Mouse (Mus musculus) small intestine, adult 2 months (tissue): ENCODE measurements around the gene Abcc12. TPM values are rescaled to one million over a fixed set of nuclear protein-coding genes. Genes with fewer than 3 reads are reported as not detected.

Source experiments
- H3K27ac ChIP-seq: fragments of 200-500 bp; 2 replicates; pipeline ENCODE4 v1.5.1; 2012; ENCODE audit warnings: low read depth, low read length, control low read depth, inconsistent platforms; ENCODE audit not compliant: insufficient read depth
- H3K27me3 ChIP-seq: fragments of 200-500 bp; 2 replicates; pipeline ENCODE4 v1.6.1; 2012; ENCODE audit warnings: mild to moderate bottlenecking, moderate library complexity, low read length, inconsistent platforms; ENCODE audit not compliant: control insufficient read depth, insufficient read depth
- H3K36me3 ChIP-seq: fragments of 200-500 bp; 2 replicates; pipeline ENCODE4 v1.6.1; 2012; ENCODE audit warnings: mild to moderate bottlenecking, low read length, control low read depth, inconsistent platforms; ENCODE audit not compliant: control insufficient read depth, insufficient read depth
- H3K4me1 ChIP-seq: fragments of 200-500 bp; 2 replicates; pipeline ENCODE4 v1.6.1; 2012; ENCODE audit warnings: low read length, inconsistent platforms, mixed read lengths; ENCODE audit not compliant: control insufficient read depth, insufficient read depth, insufficient read length
- H3K4me3 ChIP-seq: fragments of 200-500 bp; 2 replicates; pipeline ENCODE4 v1.5.1; 2012; ENCODE audit warnings: low read depth, mild to moderate bottlenecking, control low read depth, inconsistent platforms, low read length, moderate library complexity
- CTCF ChIP-seq: fragments of 200-500 bp; IDR thresholded peaks from 2 replicates; pipeline ENCODE4 v1.5.1; 2012; ENCODE audit warnings: low read depth, mild to moderate bottlenecking, control low read depth, inconsistent platforms, low read length, moderate library complexity, mixed read lengths; ENCODE audit not compliant: insufficient replicate concordance, insufficient read length; ENCODE audit errors: extremely low read depth
- POLR2A ChIP-seq: fragments of 200-500 bp; IDR thresholded peaks from 2 replicates; pipeline ENCODE4 v1.6.1; 2012; ENCODE audit warnings: low read depth, mild to moderate bottlenecking, control low read depth, inconsistent platforms, low read length, moderate library complexity
- WGBS: fragments of 180-500 bp; shearing (Covaris S2); methylation state at CpG from one replicate; pipeline ENCODE4 v1.1.7; 2018; 5-methylcytosine and 5-hydroxymethylcytosine counted together
- polyA plus RNA-seq: library from polyadenylated mRNA; depleted of rRNA; stranded (reverse); fragments of >200 nt; gene quantifications from 2 replicates; pipeline ENCODE4 v1.2.3, GENCODE M21; 2012

Gene Abcc12
- polyA plus RNA-seq, 1 experiment, result 0.03 TPM

DNA sequence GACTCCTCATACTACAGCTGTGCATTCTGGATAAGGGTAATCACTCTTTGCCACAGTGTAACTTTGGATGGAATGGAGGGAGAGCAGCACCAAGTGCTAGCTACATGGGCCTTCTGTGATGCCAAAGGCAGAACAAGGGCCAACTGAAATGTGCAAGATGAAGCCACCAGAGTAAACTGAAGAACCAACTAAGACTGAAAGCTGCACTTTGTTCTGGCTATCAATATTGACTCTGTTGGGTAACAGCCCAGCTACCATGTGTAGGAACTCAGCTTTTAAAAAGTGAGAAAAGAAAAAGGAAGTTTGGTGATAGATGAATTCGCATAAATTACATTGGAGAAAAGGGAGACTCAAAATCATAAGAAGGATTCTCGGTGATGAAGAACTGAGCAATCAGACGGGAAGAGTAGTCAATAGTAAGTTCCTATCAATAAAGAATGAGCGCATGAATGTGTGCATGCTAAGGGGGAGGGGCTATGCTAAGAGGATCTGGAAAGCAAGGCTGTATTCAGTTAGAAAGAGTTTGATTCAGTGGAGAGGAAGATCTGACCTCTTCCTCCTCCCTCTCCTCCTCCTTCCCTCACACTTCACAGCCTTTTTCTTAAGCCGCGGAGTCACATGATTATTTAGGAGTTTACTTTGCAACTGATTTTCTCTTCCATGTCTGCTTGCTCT lies 34.7 kb upstream of the Abcc12 start:
- Histone ChIP-seq H3K4me1 (no peaks in the 10 kb centered on the region; the same call in 1 of the 2 replicates), H3K36me3 (no peaks in the 10 kb centered on the region), H3K4me3 (no peak overlapping the region), H3K27ac (no peak overlapping the region), H3K27me3 (no peaks in the 10 kb centered on the region)
- TF ChIP-seq CTCF, result no peak
- no peak for TF ChIP-seq POLR2A
- WGBS, result 84% methylated on average over 6 of the region's 6 CpGs

DNA sequence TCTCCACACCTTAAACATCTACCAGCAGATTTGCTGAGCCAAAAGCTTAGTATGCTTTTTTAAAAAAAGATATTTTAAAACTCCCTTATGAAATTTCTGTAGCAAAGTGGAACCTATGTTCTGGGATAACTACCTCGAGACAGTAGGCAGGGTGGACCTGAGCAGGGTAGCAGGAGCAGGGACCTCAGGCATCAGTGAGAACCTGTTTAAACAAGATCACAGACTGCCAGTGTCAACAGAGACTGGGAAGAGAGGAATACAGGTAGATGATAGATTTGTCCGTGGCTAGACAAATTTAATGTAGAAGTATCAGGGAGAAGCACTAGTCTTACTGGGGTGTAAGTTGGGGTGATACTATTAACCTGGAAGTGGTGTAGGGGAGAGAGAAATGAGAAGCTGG lies 33.3 kb upstream of the Abcc12 start:
- TF ChIP-seq POLR2A, result no peak
- no peak for TF ChIP-seq CTCF
- Histone ChIP-seq H3K4me1 (no peaks in the 10 kb centered on the region; the same call in 1 of the 2 replicates), H3K27me3 (no peaks in the 10 kb centered on the region), H3K36me3 (no peaks in the 10 kb centered on the region), H3K27ac (no peak overlapping the region), H3K4me3 (no peak overlapping the region)
- 44% methylated on average over 2 of the region's 2 CpGs for WGBS

DNA sequence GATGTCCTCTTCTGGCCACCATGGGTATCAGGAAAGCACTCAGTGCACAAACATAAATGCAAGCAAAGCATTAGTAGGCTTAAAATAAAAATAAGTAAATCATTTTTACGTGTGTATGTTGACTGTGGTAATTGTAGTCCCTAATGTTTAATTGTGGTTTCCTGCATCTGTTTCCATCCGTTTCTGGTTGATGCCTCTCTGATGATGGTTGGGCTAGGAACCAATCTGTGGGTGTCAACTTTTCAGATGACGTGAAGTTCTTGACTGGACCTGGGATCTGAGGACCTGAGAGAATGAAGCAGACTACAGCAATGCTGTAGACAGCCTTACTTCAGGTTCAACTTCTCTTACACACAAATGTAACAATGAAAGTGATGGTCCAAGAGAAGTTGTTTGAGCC lies 24.2 kb upstream of the Abcc12 start:
- WGBS, result 73% methylated on average over 3 of the region's 3 CpGs
- H3K27ac ChIP-seq, result no peak overlapping the region
- no peaks in the 10 kb centered on the region for H3K27me3 ChIP-seq
- H3K4me3 ChIP-seq, result no peak overlapping the region
- TF ChIP-seq POLR2A, result no peak
- TF ChIP-seq CTCF, result no peak
- H3K36me3 ChIP-seq, result no peaks in the 10 kb centered on the region
- peaks cover 2% of the 10 kb centered on the region; the same call in 1 of the 2 replicates for H3K4me1 ChIP-seq

DNA sequence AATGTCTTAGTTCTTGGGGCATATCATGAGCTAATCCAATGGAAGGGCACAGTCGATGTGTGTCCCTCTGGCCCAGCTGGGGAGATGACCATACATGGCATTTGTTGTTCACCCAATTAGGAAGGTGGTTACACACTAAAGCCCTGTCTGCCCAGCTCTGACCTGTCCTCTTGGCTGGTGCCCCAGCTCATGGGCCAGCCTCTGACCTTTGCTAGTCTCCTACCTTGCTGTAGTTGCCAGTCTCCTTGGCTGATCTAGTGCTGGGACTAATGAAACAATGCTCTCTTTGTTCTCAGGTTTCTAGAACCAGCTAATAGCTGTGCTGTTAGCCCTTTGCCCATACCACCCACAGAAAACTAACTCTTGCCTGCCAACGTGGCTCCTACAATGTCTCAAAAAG lies 22.7 kb upstream of the Abcc12 start:
- H3K27ac ChIP-seq, result no peak overlapping the region
- H3K27me3 ChIP-seq, result no peaks in the 10 kb centered on the region
- peaks cover 2% of the 10 kb centered on the region; the same call in 1 of the 2 replicates for H3K4me1 ChIP-seq
- no peak overlapping the region for H3K4me3 ChIP-seq
- TF ChIP-seq CTCF (no peak), POLR2A (no peak)
- H3K36me3 ChIP-seq, result no peaks in the 10 kb centered on the region
- WGBS, result 33% methylated on average over 2 of the region's 2 CpGs

DNA sequence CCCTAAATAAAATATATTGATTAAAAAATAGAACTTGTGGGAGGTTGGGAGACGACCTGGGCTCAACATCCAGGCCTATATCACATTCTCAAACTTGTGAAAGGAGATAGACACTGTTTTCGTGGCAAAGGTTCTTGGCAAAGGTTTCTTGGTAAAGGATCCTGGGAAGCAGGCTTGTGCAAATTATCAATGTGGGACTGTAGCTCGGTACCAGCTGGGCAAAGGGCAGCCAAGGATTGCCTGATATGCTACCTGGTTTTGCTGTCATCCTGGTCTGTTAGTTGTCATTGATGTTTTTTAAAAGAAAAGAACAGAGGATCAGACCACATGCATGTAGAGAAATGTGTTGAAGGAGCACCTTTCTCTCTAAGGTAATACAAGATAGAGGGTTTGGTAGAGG lies 19.8 kb upstream of the Abcc12 start:
- WGBS, result 38% methylated on average over 3 of the region's 3 CpGs
- Histone ChIP-seq H3K27ac (no peak overlapping the region), H3K27me3 (no peaks in the 10 kb centered on the region), H3K36me3 (no peaks in the 10 kb centered on the region), H3K4me1 (peaks cover 2% of the 10 kb centered on the region; the same call in 1 of the 2 replicates), H3K4me3 (no peak overlapping the region)
- TF ChIP-seq CTCF (no peak), POLR2A (no peak)

DNA sequence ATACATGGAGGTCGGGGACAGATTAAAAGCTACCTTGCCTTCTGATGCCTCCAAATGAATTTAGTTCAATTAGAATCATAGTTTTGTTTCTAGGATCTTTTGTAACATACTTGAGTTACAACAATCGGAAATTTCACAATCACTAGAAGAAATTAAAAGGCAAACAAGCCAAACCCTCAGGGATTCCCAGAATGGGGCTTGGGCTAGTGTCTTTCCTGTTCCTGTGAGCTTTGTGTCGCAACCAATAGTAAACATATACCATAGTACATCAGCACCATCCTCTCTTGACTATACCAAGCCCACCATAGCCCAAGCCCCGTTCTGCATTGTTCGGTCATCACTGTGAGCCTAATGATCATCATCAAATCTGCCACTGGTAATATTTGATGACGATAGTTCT lies 18.8 kb upstream of the Abcc12 start:
- peaks cover 7% of the 10 kb centered on the region; the same call in 1 of the 2 replicates for H3K4me1 ChIP-seq
- 89% methylated on average over 6 of the region's 6 CpGs for WGBS
- H3K36me3 ChIP-seq, result no peaks in the 10 kb centered on the region
- TF ChIP-seq CTCF, result no peak
- TF ChIP-seq POLR2A, result no peak
- no peak overlapping the region for H3K27ac ChIP-seq
- H3K27me3 ChIP-seq, result no peaks in the 10 kb centered on the region
- no peak overlapping the region for H3K4me3 ChIP-seq

DNA sequence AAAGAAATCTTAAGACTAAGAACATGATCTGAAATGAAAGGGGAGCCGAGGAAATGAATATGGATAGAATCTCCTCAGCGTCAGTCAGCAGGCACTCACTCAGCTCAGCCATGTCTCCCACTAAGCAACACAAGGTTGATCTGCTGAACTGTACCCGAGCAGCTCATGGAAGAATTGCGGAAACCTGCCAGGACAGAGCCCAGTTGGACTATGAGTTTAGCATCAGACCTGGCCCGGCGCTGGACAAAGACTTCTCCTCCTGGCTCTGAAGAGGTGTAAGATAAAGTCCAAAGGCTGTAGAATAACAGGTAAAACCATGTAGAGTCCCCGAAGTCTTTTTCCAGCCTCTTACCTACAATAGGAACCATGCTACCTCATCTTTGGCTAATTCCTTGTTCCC lies 17.2 kb upstream of the Abcc12 start:
- WGBS, result 84% methylated on average over 7 of the region's 7 CpGs
- TF ChIP-seq POLR2A, result no peak
- TF ChIP-seq CTCF, result no peak
- H3K27ac ChIP-seq, result no peak overlapping the region

DNA sequence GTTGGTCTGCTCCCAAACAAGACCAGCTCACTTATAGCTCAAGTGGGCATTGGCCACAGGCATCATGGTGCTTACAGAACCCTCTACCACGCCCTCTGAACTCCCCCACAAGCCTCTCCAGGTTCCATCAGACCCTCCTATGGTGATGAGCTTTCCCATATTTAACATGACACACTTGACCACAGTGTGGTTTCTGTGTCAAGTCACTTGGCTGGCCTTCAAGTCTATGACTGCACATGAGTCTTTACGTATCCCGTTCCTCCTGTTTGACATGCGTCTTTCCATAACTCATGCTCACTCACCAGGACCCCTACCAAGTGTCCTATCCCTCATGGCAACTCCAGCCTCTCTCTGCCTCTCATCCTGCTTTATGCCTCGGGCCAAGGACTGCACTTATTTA lies 15.2 kb upstream of the Abcc12 start:
- no peak for TF ChIP-seq CTCF
- TF ChIP-seq POLR2A, result no peak
- Histone ChIP-seq H3K4me3 (no peak overlapping the region), H3K36me3 (no peaks in the 10 kb centered on the region), H3K4me1 (peaks cover 14% of the 10 kb centered on the region), H3K27ac (no peak overlapping the region), H3K27me3 (no peaks in the 10 kb centered on the region)
- 87% methylated on average over 5 of the region's 5 CpGs for WGBS

More for the DNA sequence above, 17.2 kb upstream of the Abcc12 start:
- Histone ChIP-seq H3K36me3 (no peaks in the 10 kb centered on the region), H3K4me3 (no peak overlapping the region), H3K4me1 (peaks cover 16% of the 10 kb centered on the region), H3K27me3 (no peaks in the 10 kb centered on the region)
